Mouse (Mus musculus) liver, embryonic 14.5 days (tissue): ENCODE data around the gene Banp. TPM values are rescaled to one million over a fixed set of nuclear protein-coding genes. Genes with fewer than 3 reads are reported as not detected.

ENCODE experiments used
- ATAC-seq: fragments of 200-750 bp; cut with Nextera tagmentation; 2 replicates; pipeline ENCODE4 v1.8.0; 2017; ENCODE audit warnings: moderate number of reproducible peaks, mild to moderate bottlenecking, moderate library complexity; ENCODE audit not compliant: insufficient read depth
- DNase-seq, 3 experiments: peaks; one replicate each; pipeline ENCODE4 v3.0.0-alpha.2; 2012 to 2013; ENCODE audit warnings: low read depth in 3 of 3, low spot score in 3 of 3
- H3K27ac ChIP-seq: fragments of 300-500 bp; sonication (generic); 2 replicates; pipeline ENCODE4 v1.5.1; 2014; ENCODE audit warnings: moderate library complexity, mild to moderate bottlenecking, control low read depth, inconsistent platforms
- H3K27me3 ChIP-seq: fragments of 300-500 bp; sonication (generic); 2 replicates; pipeline ENCODE4 v1.6.1; 2014; ENCODE audit warnings: mild to moderate bottlenecking, low read length, moderate library complexity; ENCODE audit not compliant: control insufficient read depth, insufficient read depth
- H3K36me3 ChIP-seq: fragments of 300-500 bp; sonication (generic); replicated peaks from 2 replicates; pipeline ENCODE4 v1.6.1; 2014; ENCODE audit warnings: low read depth; ENCODE audit not compliant: control insufficient read depth, insufficient read depth
- H3K4me1 ChIP-seq, 2 experiments: fragments of 200-500 bp in 1 of 2; fragments of 300-500 bp in 1 of 2; sonication (generic) in 1 of 2; replicated peaks; 2 replicates each; pipeline ENCODE4 v1.6.1; 2012 to 2014; ENCODE audit warnings: antibody characterized with exemption in 1 of 2, inconsistent platforms in 1 of 2, low read length in 1 of 2; ENCODE audit not compliant: control insufficient read depth in 2 of 2, insufficient read depth in 2 of 2
- H3K4me2 ChIP-seq: fragments of 300-500 bp; sonication (generic); 2 replicates; pipeline ENCODE4 v1.6.1; 2014; ENCODE audit warnings: low read depth, mild to moderate bottlenecking, control low read depth, moderate library complexity
- H3K4me3 ChIP-seq, 2 experiments: fragments of 200-500 bp in 1 of 2; fragments of 300-500 bp in 1 of 2; sonication (generic) in 1 of 2; 2 replicates each; pipeline ENCODE4 v1.5.1; 2012 to 2014; ENCODE audit warnings: low read depth in 2 of 2, low read length in 2 of 2, mild to moderate bottlenecking in 2 of 2, control low read depth in 1 of 2, inconsistent platforms in 1 of 2, moderate library complexity in 1 of 2; ENCODE audit not compliant: insufficient read depth in 1 of 2
- H3K9ac ChIP-seq: fragments of 300-500 bp; sonication (generic); replicated peaks from 2 replicates; pipeline ENCODE4 v1.6.1; 2014; ENCODE audit warnings: mild to moderate bottlenecking, control low read depth, moderate library complexity
- H3K9me3 ChIP-seq: fragments of 300-500 bp; sonication (generic); 2 replicates; pipeline ENCODE4 v1.6.1; 2016; ENCODE audit warnings: low read length, mixed read lengths; ENCODE audit not compliant: control insufficient read depth
- CTCF ChIP-seq: IDR thresholded peaks from 2 replicates; pipeline ENCODE4 v1.5.1; 2016; ENCODE audit warnings: antibody characterized with exemption, low read depth, control low read depth
- EP300 ChIP-seq: IDR thresholded peaks from 2 replicates; pipeline ENCODE4 v1.6.1; 2016; ENCODE audit warnings: antibody characterized with exemption, low read depth
- WGBS: fragments of 180-500 bp; shearing (Covaris S2); extraction: QIAGEN DNeasy Blood & Tissue Kit; methylation state at CpG from one replicate; pipeline ENCODE4 v1.1.7; 2014; ENCODE audit not compliant: insufficient replicate concordance; 5-methylcytosine and 5-hydroxymethylcytosine counted together
- polyA plus RNA-seq, 2 experiments: library from polyadenylated mRNA; depleted of rRNA in 1 of 2; stranded (reverse) in 1 of 2; unstranded in 1 of 2; fragments of >200 nt; fragmentation: Nextera tagmentation in 1 of 2; extraction: Ambion mirVana in 1 of 2; gene quantifications; 2 replicates each; pipeline versions ENCODE4 v1.2.1 to v1.2.3; 2012 to 2014

Banp gene
- polyA plus RNA-seq, 2 experiments = 13.6 to 20.8 TPM

- Histone ChIP-seq H3K4me3 (no peak overlapping the region), H3K4me1 (no peaks in the 10 kb centered on the region), H3K9ac (no peak overlapping the region), H3K36me3 (no peaks in the 10 kb centered on the region), H3K27ac (no peak overlapping the region), H3K9me3 (no peaks in the 10 kb centered on the region), H3K4me2 (no peak overlapping the region), H3K27me3 (no peaks in the 10 kb centered on the region)
- ATAC-seq = no peak
- WGBS = 69% methylated on average over 6 of the region's 6 CpGs
- no peak for DNase-seq
- TF ChIP-seq CTCF (no peak), EP300 (no peak)
These were observed 86.8 kb downstream of the Banp start for GRCm38 (mm10) chr8:122036325-122036724.

GRCm38 (mm10) chr8:122037279-122037678, 87.7 kb downstream of the Banp start:
- Histone ChIP-seq H3K36me3 (no peaks in the 10 kb centered on the region), H3K4me2 (no peak overlapping the region), H3K27ac (no peak overlapping the region), H3K9me3 (no peaks in the 10 kb centered on the region), H3K4me1 (no peaks in the 10 kb centered on the region), H3K4me3 (no peak overlapping the region), H3K27me3 (no peaks in the 10 kb centered on the region), H3K9ac (no peak overlapping the region)
- no peak for ATAC-seq
- WGBS = 53% methylated on average over 7 of the region's 7 CpGs
- TF ChIP-seq CTCF (no peak), EP300 (no peak)
- DNase-seq = no peak

GRCm38 (mm10) chr8:122038076-122038475, 88.5 kb downstream of the Banp start:
- Histone ChIP-seq H3K27me3 (no peaks in the 10 kb centered on the region), H3K4me2 (no peak overlapping the region), H3K36me3 (no peaks in the 10 kb centered on the region), H3K4me1 (no peaks in the 10 kb centered on the region), H3K27ac (no peak overlapping the region), H3K9ac (no peak overlapping the region), H3K9me3 (no peaks in the 10 kb centered on the region), H3K4me3 (no peak overlapping the region)
- TF ChIP-seq EP300 (no peak), CTCF (no peak)
- no peak for ATAC-seq
- WGBS = 71% methylated on average over 6 of the region's 6 CpGs
- DNase-seq = no peak

- ATAC-seq = no peak
- Histone ChIP-seq H3K4me3 (no peak overlapping the region), H3K4me2 (no peak overlapping the region), H3K27ac (no peak overlapping the region), H3K4me1 (no peaks in the 10 kb centered on the region), H3K36me3 (no peaks in the 10 kb centered on the region), H3K9me3 (no peaks in the 10 kb centered on the region), H3K9ac (no peak overlapping the region), H3K27me3 (no peaks in the 10 kb centered on the region)
- DNase-seq = no peak
- WGBS = 51% methylated on average over 4 of the region's 4 CpGs
- TF ChIP-seq EP300 = no peak
- TF ChIP-seq CTCF = no peak
These were observed 89.9 kb downstream of the Banp start for GRCm38 (mm10) chr8:122039452-122039851.

- H3K4me2 ChIP-seq = no peak overlapping the region
- ATAC-seq = no peak
- H3K4me1 ChIP-seq = no peaks in the 10 kb centered on the region
- no peaks in the 10 kb centered on the region; the same call in 1 of the 2 replicates for H3K27me3 ChIP-seq
- 49% methylated on average over 15 of the region's 15 CpGs for WGBS
- TF ChIP-seq CTCF (peak; percentile 42; the same call in 1 of the 2 replicates), EP300 (no peak)
- no peak for DNase-seq
- no peak overlapping the region for H3K4me3 ChIP-seq
- H3K36me3 ChIP-seq = no peaks in the 10 kb centered on the region
- H3K9me3 ChIP-seq = no peaks in the 10 kb centered on the region
- H3K27ac ChIP-seq = no peak overlapping the region
- no peak overlapping the region for H3K9ac ChIP-seq
These were observed 97.8 kb downstream of the Banp start for GRCm38 (mm10) chr8:122047206-122047870.
